Mouse (Mus musculus): ENCODE measurements at regions not wholly inside any gene's neighbourhood (a gene's known extent, or its start where the extent isn't known, plus 50 kb on each side); places are given as distances from the start of the nearest gene placed in this dataset.

GRCm38 (mm10) chr15:17289221-17289620, 560.7 kb downstream of the Cdh9 start:
- DNase-seq = no peak
